Mouse (Mus musculus) limb, embryonic 11.5 days (tissue): ENCODE measurements around the gene Rab40c. TPM values are rescaled to one million over a fixed set of nuclear protein-coding genes. Genes with fewer than 3 reads are reported as not detected.
A peak's percentile ranks its signal among the peaks of the same experiment; 100 is the strongest.
"Not testable (repeated sequence)": the region's sequence is repeated elsewhere in the genome, so short reads cannot be mapped to it uniquely, and the experiment has no call there.

Source experiments
- ATAC-seq: fragments of 200-750 bp; cut with Nextera tagmentation; 2 replicates; pipeline ENCODE4 v1.8.0; 2017; ENCODE audit warnings: low read depth; ENCODE audit not compliant: insufficient number of reproducible peaks, low FRiP score, low TSS enrichment
- DNase-seq: peaks from one replicate; pipeline ENCODE4 v3.0.0-alpha.2; 2015; ENCODE audit warnings: low spot score
- H3K27ac ChIP-seq: fragments of 300-500 bp; sonication (generic); replicated peaks from 2 replicates; pipeline ENCODE4 v1.5.1; 2014; ENCODE audit warnings: low read depth, mild to moderate bottlenecking, low read length
- H3K27me3 ChIP-seq: fragments of 300-500 bp; sonication (generic); 2 replicates; pipeline ENCODE4 v1.6.1; 2014; ENCODE audit warnings: mild to moderate bottlenecking, low read length, mixed read lengths; ENCODE audit not compliant: control insufficient read depth, insufficient read depth
- H3K36me3 ChIP-seq: fragments of 300-500 bp; sonication (generic); 2 replicates; pipeline ENCODE4 v1.6.1; 2014; ENCODE audit warnings: mild to moderate bottlenecking, low read length, moderate library complexity, mixed read lengths; ENCODE audit not compliant: control insufficient read depth, insufficient read depth
- H3K4me1 ChIP-seq: fragments of 300-500 bp; sonication (generic); 2 replicates; pipeline ENCODE4 v1.6.1; 2014; ENCODE audit warnings: low read length, mixed read lengths; ENCODE audit not compliant: control insufficient read depth, insufficient read depth
- H3K4me2 ChIP-seq: fragments of 300-500 bp; sonication (generic); 2 replicates; pipeline ENCODE4 v1.6.1; 2014; ENCODE audit warnings: low read depth, mild to moderate bottlenecking, moderate library complexity; ENCODE audit not compliant: severe bottlenecking
- H3K4me3 ChIP-seq: fragments of 300-500 bp; sonication (generic); 2 replicates; pipeline ENCODE4 v1.5.1; 2014; ENCODE audit warnings: low read depth, low read length
- H3K9ac ChIP-seq: fragments of 300-500 bp; sonication (generic); 2 replicates; pipeline ENCODE4 v1.6.1; 2014; ENCODE audit warnings: mild to moderate bottlenecking, low read length
- H3K9me3 ChIP-seq: fragments of 300-500 bp; sonication (generic); 2 replicates; pipeline ENCODE4 v1.6.1; 2016; ENCODE audit warnings: low read length; ENCODE audit not compliant: control insufficient read depth
- WGBS: fragments of 180-500 bp; shearing (Covaris S2); extraction: QIAGEN DNeasy Blood & Tissue Kit; methylation state at CpG from one replicate; pipeline ENCODE4 v1.1.7; 2014; 5-methylcytosine and 5-hydroxymethylcytosine counted together
- polyA plus RNA-seq: library from polyadenylated mRNA; unstranded; fragments of >200 nt; fragmentation: Nextera tagmentation; extraction: Ambion mirVana; gene quantifications from 2 replicates; pipeline ENCODE4 v1.2.1, GENCODE M21; 2014

Gene Rab40c
- polyA plus RNA-seq, 1 experiment from 2014 or later: 19.7 TPM

GRCm38 (mm10) chr17:25872676-25873075 is 46.9 kb downstream of the Rab40c start:
- no peak for DNase-seq
- H3K9ac ChIP-seq: no peak overlapping the region
- no peaks in the 10 kb centered on the region for H3K27me3 ChIP-seq
- ATAC-seq: no peak
- no peak overlapping the region for H3K4me3 ChIP-seq
- 0 out of 2 replicates have a peak, but pooled peaks cover under 1% of the 10 kb centered on the region for H3K36me3 ChIP-seq
- H3K4me2 ChIP-seq: no peak overlapping the region
- peaks cover 14% of the 10 kb centered on the region for H3K4me1 ChIP-seq
- no peak overlapping the region for H3K27ac ChIP-seq
- H3K9me3 ChIP-seq: no peaks in the 10 kb centered on the region
- WGBS: 84% methylated on average over 3 of the region's 3 CpGs

DNA sequence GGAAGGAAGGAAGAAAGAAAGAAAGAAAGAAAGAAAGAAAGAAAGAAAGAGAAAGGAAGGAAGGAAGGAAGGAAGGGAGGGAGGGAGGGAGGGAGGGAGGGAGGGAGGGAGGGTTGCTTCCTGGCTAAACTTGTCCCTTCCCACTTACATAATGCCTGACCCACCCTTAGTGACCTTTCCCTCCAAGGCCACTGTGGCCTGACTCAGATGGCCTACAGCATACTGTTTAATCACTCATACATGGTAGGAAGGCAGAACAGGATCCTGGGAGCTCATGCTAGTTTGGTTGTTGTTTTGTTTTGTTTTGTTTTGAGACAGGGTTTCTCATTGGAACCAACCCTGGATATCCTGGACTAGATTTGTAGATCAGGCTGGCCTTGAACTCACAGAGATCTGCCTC is 48.0 kb downstream of the Rab40c start:
- H3K9me3 ChIP-seq, DNase-seq, H3K36me3 ChIP-seq, H3K27me3 ChIP-seq, H3K4me2 ChIP-seq, H3K27ac ChIP-seq, H3K4me3 ChIP-seq, H3K9ac ChIP-seq, ATAC-seq: not testable (repeated sequence)
- peaks cover 14% of the 10 kb centered on the region for H3K4me1 ChIP-seq

- ATAC-seq (no peak), DNase-seq (no peak)
- Histone ChIP-seq H3K27ac (no peak overlapping the region), H3K4me3 (no peak overlapping the region), H3K27me3 (no peaks in the 10 kb centered on the region), H3K4me2 (no peak overlapping the region), H3K4me1 (peaks cover 6% of the 10 kb centered on the region), H3K36me3 (no peaks in the 10 kb centered on the region), H3K9me3 (no peaks in the 10 kb centered on the region), H3K9ac (no peak overlapping the region)
- WGBS: 83% methylated on average over 2 of the region's 2 CpGs
These were observed 49.6 kb downstream of the Rab40c start for GRCm38 (mm10) chr17:25869954-25870353.

- no peak for ATAC-seq
- H3K9me3 ChIP-seq: no peaks in the 10 kb centered on the region
- H3K4me1 ChIP-seq: peaks cover 6% of the 10 kb centered on the region
- DNase-seq: no peak
- H3K27ac ChIP-seq: no peak overlapping the region
- no peak overlapping the region for H3K4me3 ChIP-seq
- H3K4me2 ChIP-seq: no peak overlapping the region
- 89% methylated on average over 8 of the region's 8 CpGs for WGBS
- H3K9ac ChIP-seq: no peak overlapping the region
- H3K36me3 ChIP-seq: no peaks in the 10 kb centered on the region
- no peaks in the 10 kb centered on the region for H3K27me3 ChIP-seq
These were observed 50.0 kb downstream of the Rab40c start for GRCm38 (mm10) chr17:25869498-25869897.

DNA sequence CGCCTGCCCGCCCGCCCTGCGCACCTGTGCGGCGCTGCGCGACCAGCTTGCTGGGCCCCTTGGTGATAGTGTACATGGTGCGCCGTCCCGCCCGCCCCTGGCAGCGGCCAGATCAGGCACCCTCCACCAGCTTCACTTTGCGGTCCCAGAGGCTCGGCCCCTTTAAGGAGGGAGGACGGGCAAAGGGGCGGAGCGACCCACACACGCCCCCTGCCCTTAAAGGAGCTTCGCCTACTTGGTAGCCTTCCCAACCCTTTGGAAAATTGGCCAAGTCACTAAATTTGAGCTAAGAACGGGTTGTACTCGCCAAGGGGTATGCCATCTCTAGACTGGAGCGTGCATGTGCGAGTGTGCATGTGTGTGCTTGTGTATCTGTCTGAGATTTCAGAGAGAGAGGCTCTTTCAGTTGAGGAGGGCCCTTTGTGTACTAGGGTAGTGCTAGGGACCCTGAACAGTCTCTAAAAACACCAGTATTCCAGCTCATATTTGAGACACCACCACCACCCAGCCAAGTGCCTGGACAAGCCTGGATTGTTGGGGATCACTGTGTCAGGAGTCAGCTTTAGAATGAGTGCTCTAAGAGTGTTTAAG is 50.8 kb downstream of the Rab40c start, which contains the start of gene Mcrip2:
Gene Mcrip2 (minus strand): TSS at position 164 of the 591 bp plus-strand sequence.
- Histone ChIP-seq H3K36me3 (no peaks in the 10 kb centered on the region), H3K9me3 (no peaks in the 10 kb centered on the region), H3K4me1 (peaks cover 6% of the 10 kb centered on the region), H3K4me3 (peak within 1 kb of the TSS; percentile 82), H3K27ac (peak within 1 kb of the TSS; percentile 65), H3K27me3 (no peaks in the 10 kb centered on the region), H3K9ac (peak within 1 kb of the TSS; percentile 60), H3K4me2 (peak within 1 kb of the TSS; percentile 98)
- DNase-seq (peak; percentile 81), ATAC-seq (peak; percentile 81)
- under 1% methylated on average over 24 of the region's 24 CpGs for WGBS

DNA sequence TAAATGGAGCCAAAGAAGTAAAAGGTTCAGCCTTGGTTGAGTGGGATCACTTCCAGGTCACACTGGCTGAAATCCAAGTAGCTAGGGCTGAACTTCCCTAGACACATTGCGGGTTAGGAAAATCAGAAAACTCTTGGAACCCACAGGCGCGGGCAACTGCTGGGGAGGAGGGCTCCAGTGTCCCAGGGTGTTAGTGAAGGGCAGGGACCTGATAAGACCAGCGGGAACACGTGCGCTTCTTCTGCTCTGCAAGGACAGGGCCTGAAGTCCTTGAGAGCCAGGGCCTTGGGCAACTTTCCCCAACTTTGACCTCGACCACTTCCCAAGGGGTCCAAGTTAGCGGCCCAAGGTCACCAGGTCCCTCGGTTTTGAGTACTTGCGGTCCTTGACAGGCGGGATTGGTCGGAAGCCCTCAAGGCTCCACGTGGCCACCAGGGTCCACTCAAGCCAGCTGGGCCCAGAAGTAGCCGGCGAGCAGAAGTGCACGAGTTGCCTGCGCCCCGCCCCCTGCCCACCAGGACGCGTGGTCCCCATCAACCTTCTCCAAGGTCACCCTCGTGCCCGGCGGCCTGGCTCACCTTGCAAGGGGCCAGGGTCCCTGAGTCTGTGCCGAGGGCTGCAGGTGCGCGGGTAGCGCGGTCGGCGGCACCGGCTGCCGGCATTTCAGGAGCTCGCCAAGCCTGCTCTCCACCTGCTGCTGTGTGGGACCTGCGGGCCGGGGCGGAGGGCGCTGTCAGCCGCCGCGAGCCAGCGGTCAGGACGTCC is 51.5 kb downstream of the Rab40c start:
- H3K27ac ChIP-seq: no peak overlapping the region
- no peak for DNase-seq
- WGBS: 2% methylated on average over 42 of the region's 42 CpGs

DNA sequence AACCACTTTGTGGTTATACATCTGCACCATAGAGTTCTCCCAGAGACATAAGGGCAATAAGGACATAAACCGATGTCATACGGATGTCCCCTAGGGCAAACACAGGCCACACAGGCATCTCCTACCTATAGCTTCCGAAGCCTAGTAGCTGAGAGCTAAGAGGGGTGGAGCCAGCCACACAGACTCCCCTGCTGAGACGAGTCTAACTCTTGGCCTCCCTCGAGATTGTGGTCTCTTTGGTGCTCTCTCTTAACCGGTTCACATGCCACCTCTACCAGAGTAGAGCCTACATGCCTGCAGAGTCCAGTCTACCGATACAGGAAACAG is 52.1 kb downstream of the Rab40c start:
- DNase-seq: no peak
- H3K9me3 ChIP-seq: no peaks in the 10 kb centered on the region
- no peak for ATAC-seq
- peaks cover 6% of the 10 kb centered on the region for H3K4me1 ChIP-seq
- peak overlapping the region; percentile 98 for H3K4me2 ChIP-seq
- H3K4me3 ChIP-seq: peak overlapping the region; percentile 82
- no peaks in the 10 kb centered on the region for H3K36me3 ChIP-seq
- H3K27ac ChIP-seq: no peak overlapping the region
- 12% methylated on average over 7 of the region's 7 CpGs for WGBS
- H3K27me3 ChIP-seq: no peaks in the 10 kb centered on the region
- H3K9ac ChIP-seq: no peak overlapping the region

More for the DNA sequence above, 51.5 kb downstream of the Rab40c start:
- Histone ChIP-seq H3K9ac (peak overlapping the region; percentile 60), H3K36me3 (no peaks in the 10 kb centered on the region), H3K9me3 (no peaks in the 10 kb centered on the region), H3K4me1 (peaks cover 6% of the 10 kb centered on the region), H3K27me3 (no peaks in the 10 kb centered on the region), H3K4me2 (peak overlapping the region; percentile 98), H3K4me3 (peak overlapping the region; percentile 82)
- ATAC-seq: peak; percentile 45; the same call in 1 of the 2 replicates

DNA sequence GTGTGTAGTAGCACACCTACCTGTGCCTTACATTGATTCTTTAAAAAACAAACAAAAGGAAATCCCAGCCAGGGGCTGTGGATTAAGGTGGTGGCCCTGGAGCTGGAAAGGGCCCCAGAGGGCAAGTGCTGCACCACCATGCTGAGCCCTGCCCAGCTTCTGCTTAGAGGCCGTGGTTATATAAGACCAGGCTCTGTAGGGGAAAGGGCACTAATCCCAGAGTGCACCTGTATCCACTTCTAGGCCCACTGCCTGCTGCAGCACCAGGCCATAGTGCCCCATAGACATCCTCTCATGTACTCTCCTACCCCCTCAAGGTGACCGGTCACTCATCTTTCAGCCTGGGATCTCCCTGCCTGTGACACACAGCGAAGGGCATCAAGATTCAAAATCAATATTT is 53.4 kb downstream of the Rab40c start:
- Histone ChIP-seq H3K4me3 (no peak overlapping the region), H3K4me2 (no peak overlapping the region), H3K36me3 (no peaks in the 10 kb centered on the region), H3K9me3 (no peaks in the 10 kb centered on the region), H3K27ac (no peak overlapping the region), H3K9ac (no peak overlapping the region), H3K27me3 (no peaks in the 10 kb centered on the region), H3K4me1 (peaks cover 9% of the 10 kb centered on the region)
- 93% methylated on average over 3 of the region's 3 CpGs for WGBS
- ATAC-seq (no peak), DNase-seq (no peak)
